Comparison of ENCODE assay signal across 8 mouse cellular contexts in genomic region chr11:4894848-4895816, GRCm38 (mm10). TPM values are rescaled to one million over a fixed set of nuclear protein-coding genes. Genes with fewer than 3 reads are reported as not detected.
DNase-seq lines count a peak whose midpoint lies in the region; ATAC-seq and TF ChIP-seq lines count a peak whose summit lies in the region.

Gene Thoc5 (plus strand): TSS chr11:4895320.

- H3K4me3 ChIP-seq in cortical plate, adult 2 months (ENCODE audit: insufficient read depth, low read length), result peak within 1 kb of the TSS; percentile 47

- no peak for TF ChIP-seq CTCF in cortical plate, adult 2 months (IDR thresholded peaks at IDR 0.05; ENCODE audit: extremely low read depth, insufficient read depth, low read length)

- TF ChIP-seq POLR2A in cortical plate, adult 2 months (IDR thresholded peaks at IDR 0.05; ENCODE audit: extremely low read depth, insufficient read depth, low read length), result peak; percentile 84

- no peak within 1 kb of the TSS for H3K27ac ChIP-seq in cortical plate, adult 2 months (ENCODE audit: insufficient read depth, low read length)

- peaks cover 2% of the 10 kb centered on the region; the same call in 1 of the 2 replicates for H3K4me1 ChIP-seq in cortical plate, adult 2 months (ENCODE audit: control insufficient read depth, insufficient read depth, low read length)

- ATAC-seq in activated CD4-positive, CD25-positive, alpha-beta regulatory T cell, adult 4 months, result peak; percentile 98
- peak; percentile 98 for ATAC-seq in megakaryocyte progenitor cell, adult 5-6 weeks (replicated peaks; ENCODE audit: poor library complexity)

- DNase-seq in gastrocnemius, postnatal 10 days, result peak; percentile 67
- DNase-seq in induced T-regulatory cell, adult 2 months (ENCODE audit: low read depth), result peak; percentile 90
- peak; percentile 55 to 83 for DNase-seq in left cerebral cortex, adult 9 months (ENCODE audit: low spot score in 2 of 2)
- peak; percentile 78 for DNase-seq in right cerebral cortex, postnatal 14 days
- DNase-seq in urinary bladder, postnatal 36 days (ENCODE audit: low spot score in 2 of 2), result peak; percentile 69 to 82

RNA-seq across cellular contexts. Expression of gene Thoc5, which starts in this region (rescaled TPM):
- 10 to 100 TPM; 31.6 to 45.2 TPM for polyA plus RNA-seq in activated CD4-positive, CD25-positive, alpha-beta regulatory T cell, adult 4 months (2017; shearing (Covaris generic))
- polyA plus RNA-seq in cortical plate, adult 2 months (2012; rRNA removed), result 46.4 and 48.1 TPM in 2 replicates
- total RNA-seq in gastrocnemius, postnatal 10 days (2021), result 10 to 100 TPM; 14.9 to 17.7 TPM
- total RNA-seq in megakaryocyte progenitor cell, adult 5-6 weeks (2015), result 19.7 and 20.7 TPM in 2 replicates
- 51.9 and 56.1 TPM in 2 replicates for total RNA-seq in megakaryocyte progenitor cell, adult 5-6 weeks (2017)
